Mouse (Mus musculus) small intestine, adult 2 months (tissue): Measurements from ENCODE around the gene Rxra. TPM values are rescaled to one million over a fixed set of nuclear protein-coding genes. Genes with fewer than 3 reads are reported as not detected.

Experiments used
- H3K27ac ChIP-seq: fragments of 200-500 bp; 2 replicates; pipeline ENCODE4 v1.5.1; 2012; ENCODE audit warnings: low read depth, low read length, control low read depth, inconsistent platforms; ENCODE audit not compliant: insufficient read depth
- H3K27me3 ChIP-seq: fragments of 200-500 bp; 2 replicates; pipeline ENCODE4 v1.6.1; 2012; ENCODE audit warnings: mild to moderate bottlenecking, moderate library complexity, low read length, inconsistent platforms; ENCODE audit not compliant: control insufficient read depth, insufficient read depth
- H3K36me3 ChIP-seq: fragments of 200-500 bp; 2 replicates; pipeline ENCODE4 v1.6.1; 2012; ENCODE audit warnings: mild to moderate bottlenecking, low read length, control low read depth, inconsistent platforms; ENCODE audit not compliant: control insufficient read depth, insufficient read depth
- H3K4me1 ChIP-seq: fragments of 200-500 bp; 2 replicates; pipeline ENCODE4 v1.6.1; 2012; ENCODE audit warnings: low read length, inconsistent platforms, mixed read lengths; ENCODE audit not compliant: control insufficient read depth, insufficient read depth, insufficient read length
- H3K4me3 ChIP-seq: fragments of 200-500 bp; 2 replicates; pipeline ENCODE4 v1.5.1; 2012; ENCODE audit warnings: low read depth, mild to moderate bottlenecking, control low read depth, inconsistent platforms, low read length, moderate library complexity
- CTCF ChIP-seq: fragments of 200-500 bp; IDR thresholded peaks from 2 replicates; pipeline ENCODE4 v1.5.1; 2012; ENCODE audit warnings: low read depth, mild to moderate bottlenecking, control low read depth, inconsistent platforms, low read length, moderate library complexity, mixed read lengths; ENCODE audit not compliant: insufficient replicate concordance, insufficient read length; ENCODE audit errors: extremely low read depth
- POLR2A ChIP-seq: fragments of 200-500 bp; IDR thresholded peaks from 2 replicates; pipeline ENCODE4 v1.6.1; 2012; ENCODE audit warnings: low read depth, mild to moderate bottlenecking, control low read depth, inconsistent platforms, low read length, moderate library complexity
- WGBS: fragments of 180-500 bp; shearing (Covaris S2); methylation state at CpG from one replicate; pipeline ENCODE4 v1.1.7; 2018; 5-methylcytosine and 5-hydroxymethylcytosine counted together
- polyA plus RNA-seq: library from polyadenylated mRNA; depleted of rRNA; stranded (reverse); fragments of >200 nt; gene quantifications from 2 replicates; pipeline ENCODE4 v1.2.3, GENCODE M21; 2012; rRNA removed

Gene Rxra
- polyA plus RNA-seq, 1 experiment = 110 TPM

GRCm38 (mm10) chr2:27809897-27810296 lies 133.7 kb downstream of the Rxra start:
- TF ChIP-seq CTCF (no peak), POLR2A (no peak)
- H3K27me3 ChIP-seq = no peaks in the 10 kb centered on the region
- no peaks in the 10 kb centered on the region for H3K4me1 ChIP-seq
- no peaks in the 10 kb centered on the region for H3K36me3 ChIP-seq
- whole genome bisulfite sequencing = 82% methylated on average over 4 of the region's 4 CpGs
- H3K27ac ChIP-seq = no peak overlapping the region
- no peak overlapping the region for H3K4me3 ChIP-seq

Other genes starting within 250 kb of the Rxra start
- gene Vav2, start 249.4 kb upstream of the Rxra start, polyA plus RNA-seq = 21.8 and 59.5 TPM in 2 replicates
- gene Brd3os, start 234.1 kb upstream of the Rxra start, polyA plus RNA-seq = 0.81 and 1.4 TPM in 2 replicates
- 8.4 and 14.9 TPM in 2 replicates for gene Brd3, start 168.8 kb upstream of the Rxra start, polyA plus RNA-seq
- 12.2 and 22.6 TPM in 2 replicates for gene Wdr5, start 161.3 kb upstream of the Rxra start, polyA plus RNA-seq
- 7.8 and 12.3 TPM in 2 replicates for gene Col5a1, start 210.0 kb downstream of the Rxra start, polyA plus RNA-seq